Mouse (Mus musculus): ENCODE results near the gene Mlc1. TPM values are rescaled to one million over a fixed set of nuclear protein-coding genes. Genes with fewer than 3 reads are reported as not detected.

Gene Mlc1
- 26.5 and 31.0 TPM in 2 replicates for polyA plus RNA-seq (2015; fragmentation: Nextera tagmentation; extraction: Ambion mirVana)

DNA sequence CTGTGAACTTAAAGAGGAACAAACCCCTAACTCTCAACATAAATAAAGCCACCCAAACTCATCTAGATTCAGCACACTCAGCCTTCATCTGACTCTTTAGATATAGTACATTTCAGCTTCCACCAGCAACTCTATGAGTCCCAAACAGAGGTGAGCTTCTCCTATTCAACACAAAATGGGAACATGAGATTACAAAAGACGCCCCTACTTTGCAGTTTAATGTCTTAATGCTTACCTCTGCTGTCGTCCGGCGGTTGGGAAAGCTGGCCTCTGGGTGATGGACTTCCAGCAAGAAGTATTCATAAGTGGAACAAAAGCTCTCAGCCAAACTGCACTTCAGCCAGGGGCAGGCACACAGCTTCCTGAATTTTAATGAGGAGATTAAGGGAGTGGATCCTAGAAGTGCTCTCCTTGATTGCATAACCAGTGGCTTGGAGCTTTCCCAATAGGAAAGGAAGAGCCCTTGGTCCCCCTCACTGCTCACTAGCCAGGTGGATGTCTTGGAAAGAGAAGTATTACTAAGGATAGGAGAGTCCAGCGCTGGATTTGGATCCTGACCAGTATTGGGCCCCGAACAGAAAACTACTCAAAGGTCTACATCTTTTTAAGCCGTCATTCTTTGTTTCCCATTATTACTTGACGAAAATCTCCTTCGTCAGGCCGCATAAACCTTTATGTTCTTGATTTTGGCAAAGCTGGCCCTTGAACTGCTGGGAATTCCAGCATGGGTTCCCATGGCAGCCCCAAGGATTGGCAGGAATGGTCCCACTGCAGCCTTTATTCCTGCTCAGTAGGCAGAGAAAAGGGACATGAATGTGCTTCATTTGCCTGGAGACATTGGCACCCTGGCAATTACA is at the start of gene Mlc1:
Gene Mlc1 (minus strand): TSS at position 727 of the 857 bp plus-strand sequence.
- ATAC-seq (ENCODE audit: low FRiP score, low read depth): peak; percentile 91
- H3K27me3 ChIP-seq: no peaks in the 10 kb centered on the region
- H3K4me1 ChIP-seq (replicated peaks): no peaks in the 10 kb centered on the region
- H3K9me3 ChIP-seq: no peaks in the 10 kb centered on the region
- WGBS: 7% methylated on average over 10 of the region's 10 CpGs
- H3K36me3 ChIP-seq: no peaks in the 10 kb centered on the region
- no peak within 1 kb of the TSS for H3K9ac ChIP-seq
- peak within 1 kb of the TSS; percentile 33 for H3K4me2 ChIP-seq
- peak within 1 kb of the TSS; percentile 74 for H3K27ac ChIP-seq (replicated peaks)
- peak within 1 kb of the TSS; percentile 17 for H3K4me3 ChIP-seq

GRCm38 (mm10) chr15:89020492-89020891 is 41.7 kb upstream of the Mlc1 start:
- Histone ChIP-seq H3K9me3 (no peaks in the 10 kb centered on the region), H3K4me1 (replicated peaks) (no peaks in the 10 kb centered on the region), H3K27me3 (no peaks in the 10 kb centered on the region), H3K9ac (no peak overlapping the region), H3K36me3 (no peaks in the 10 kb centered on the region), H3K4me3 (no peak overlapping the region), H3K27ac (replicated peaks) (no peak overlapping the region), H3K4me2 (no peak overlapping the region)
- no peak for ATAC-seq (ENCODE audit: low FRiP score, low read depth)
- WGBS: 90% methylated on average over 7 of the region's 7 CpGs

GRCm38 (mm10) chr15:89020085-89020484 is 41.3 kb upstream of the Mlc1 start:
- H3K9ac ChIP-seq: no peak overlapping the region
- WGBS: 84% methylated on average over 7 of the region's 7 CpGs
- no peak overlapping the region for H3K4me2 ChIP-seq
- no peaks in the 10 kb centered on the region for H3K27me3 ChIP-seq
- H3K9me3 ChIP-seq: no peaks in the 10 kb centered on the region
- H3K36me3 ChIP-seq: no peaks in the 10 kb centered on the region
- H3K4me1 ChIP-seq (replicated peaks): no peaks in the 10 kb centered on the region
- H3K27ac ChIP-seq (replicated peaks): no peak overlapping the region
- ATAC-seq (ENCODE audit: low FRiP score, low read depth): no peak
- H3K4me3 ChIP-seq: no peak overlapping the region

DNA sequence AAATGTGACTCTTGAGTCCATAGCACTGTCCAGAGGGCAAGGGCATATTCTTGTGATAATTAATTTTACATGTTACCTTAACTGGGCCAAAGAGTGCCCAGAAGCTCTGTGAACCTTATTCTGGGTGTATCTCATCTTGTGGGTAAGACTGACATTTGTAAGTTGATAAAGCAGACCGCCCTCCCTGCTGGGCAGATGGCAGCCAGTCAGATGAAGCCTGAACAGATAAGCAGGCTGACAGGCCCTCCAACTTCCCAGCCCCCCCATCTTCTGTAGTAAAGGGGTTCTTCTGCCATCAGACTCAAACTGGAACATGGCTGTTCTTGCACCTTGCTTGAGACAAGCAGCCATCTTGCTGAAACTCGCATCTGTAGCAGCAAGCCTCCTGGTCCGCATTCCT is 37.9 kb upstream of the Mlc1 start:
- Histone ChIP-seq H3K4me3 (no peak overlapping the region), H3K4me2 (no peak overlapping the region), H3K27ac (replicated peaks) (no peak overlapping the region), H3K36me3 (no peaks in the 10 kb centered on the region), H3K4me1 (replicated peaks) (no peaks in the 10 kb centered on the region), H3K9me3 (no peaks in the 10 kb centered on the region), H3K27me3 (no peaks in the 10 kb centered on the region), H3K9ac (no peak overlapping the region)
- 87% methylated on average over 3 of the region's 3 CpGs for WGBS
- ATAC-seq (ENCODE audit: low FRiP score, low read depth): no peak

DNA sequence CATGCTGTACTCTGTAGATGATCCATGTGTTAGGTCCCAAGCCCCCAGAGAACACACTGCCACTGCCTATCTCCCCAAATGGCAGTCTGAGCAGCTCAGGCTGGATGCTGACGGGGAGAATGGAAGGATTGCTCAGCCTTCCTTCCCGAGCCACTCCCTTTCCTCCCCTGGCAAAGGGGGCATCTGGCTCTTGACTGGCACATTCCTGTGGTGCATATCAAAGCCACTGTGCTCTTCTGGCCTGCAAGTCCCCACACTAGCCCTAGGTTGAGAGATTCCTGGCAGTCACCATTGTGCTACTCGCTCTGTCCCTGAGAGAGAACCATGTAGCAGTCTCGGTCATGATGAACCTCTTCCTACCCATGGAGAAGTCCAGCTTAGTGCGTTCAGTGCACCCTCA is 29.0 kb upstream of the Mlc1 start:
- no peaks in the 10 kb centered on the region for H3K36me3 ChIP-seq
- H3K4me3 ChIP-seq: no peak overlapping the region
- no peaks in the 10 kb centered on the region for H3K4me1 ChIP-seq (replicated peaks)
- no peaks in the 10 kb centered on the region for H3K9me3 ChIP-seq
- 86% methylated on average over 5 of the region's 5 CpGs for WGBS
- no peak overlapping the region for H3K27ac ChIP-seq (replicated peaks)
- no peak overlapping the region for H3K4me2 ChIP-seq
- no peaks in the 10 kb centered on the region for H3K27me3 ChIP-seq
- no peak for ATAC-seq (ENCODE audit: low FRiP score, low read depth)
- H3K9ac ChIP-seq: no peak overlapping the region

DNA sequence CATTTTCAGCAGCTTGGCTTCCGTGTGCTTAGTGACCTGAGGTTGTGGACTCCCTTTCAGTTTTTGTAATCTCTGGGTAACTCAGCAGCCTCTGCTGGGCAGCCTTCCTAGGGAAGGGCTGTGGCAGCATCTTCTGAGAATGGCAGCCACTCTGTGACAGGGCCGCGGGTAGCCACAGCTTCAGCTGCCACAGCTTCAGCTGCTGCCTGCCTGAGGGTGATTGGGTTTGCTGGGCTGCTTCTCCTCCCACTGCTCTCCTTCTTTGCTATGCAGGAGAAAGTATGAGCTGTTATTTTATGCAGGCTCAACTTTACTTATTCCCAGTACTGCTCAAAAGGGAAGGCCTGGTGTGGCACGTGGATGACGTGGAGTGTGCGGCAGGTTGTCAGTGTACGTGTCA is 28.2 kb upstream of the Mlc1 start:
- H3K9me3 ChIP-seq: no peaks in the 10 kb centered on the region
- H3K27ac ChIP-seq (replicated peaks): no peak overlapping the region
- no peaks in the 10 kb centered on the region for H3K4me1 ChIP-seq (replicated peaks)
- H3K9ac ChIP-seq: no peak overlapping the region
- H3K4me2 ChIP-seq: no peak overlapping the region
- 93% methylated on average over 7 of the region's 7 CpGs for WGBS
- no peaks in the 10 kb centered on the region for H3K27me3 ChIP-seq
- no peak for ATAC-seq (ENCODE audit: low FRiP score, low read depth)
- H3K4me3 ChIP-seq: no peak overlapping the region
- no peaks in the 10 kb centered on the region for H3K36me3 ChIP-seq

DNA sequence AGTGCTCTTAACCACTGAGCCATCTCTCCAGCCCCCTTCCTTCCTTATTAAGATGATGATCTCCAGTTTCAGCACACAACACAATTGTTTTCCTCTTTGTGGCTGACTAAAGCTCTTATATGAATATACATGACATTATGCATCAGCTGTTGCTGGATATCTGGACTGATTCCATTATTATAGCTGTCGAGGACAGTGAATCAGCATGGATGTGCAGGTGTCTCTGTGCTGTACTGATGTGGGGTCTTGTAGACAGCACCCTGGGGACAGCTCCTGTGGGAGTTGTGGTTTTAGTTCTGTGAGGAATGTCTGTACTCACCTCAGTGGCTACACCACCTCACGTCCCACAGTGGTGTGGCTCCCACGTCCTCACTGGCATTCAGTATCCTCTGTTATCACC is 22.4 kb upstream of the Mlc1 start:
- 66% methylated on average over 3 of the region's 3 CpGs for WGBS
- H3K4me3 ChIP-seq: no peak overlapping the region
- no peak overlapping the region for H3K4me2 ChIP-seq
- no peak for ATAC-seq (ENCODE audit: low FRiP score, low read depth)
- H3K4me1 ChIP-seq (replicated peaks): no peaks in the 10 kb centered on the region
- no peaks in the 10 kb centered on the region for H3K36me3 ChIP-seq
- H3K9ac ChIP-seq: no peak overlapping the region
- H3K9me3 ChIP-seq: no peaks in the 10 kb centered on the region
- no peaks in the 10 kb centered on the region for H3K27me3 ChIP-seq
- H3K27ac ChIP-seq (replicated peaks): no peak overlapping the region

DNA sequence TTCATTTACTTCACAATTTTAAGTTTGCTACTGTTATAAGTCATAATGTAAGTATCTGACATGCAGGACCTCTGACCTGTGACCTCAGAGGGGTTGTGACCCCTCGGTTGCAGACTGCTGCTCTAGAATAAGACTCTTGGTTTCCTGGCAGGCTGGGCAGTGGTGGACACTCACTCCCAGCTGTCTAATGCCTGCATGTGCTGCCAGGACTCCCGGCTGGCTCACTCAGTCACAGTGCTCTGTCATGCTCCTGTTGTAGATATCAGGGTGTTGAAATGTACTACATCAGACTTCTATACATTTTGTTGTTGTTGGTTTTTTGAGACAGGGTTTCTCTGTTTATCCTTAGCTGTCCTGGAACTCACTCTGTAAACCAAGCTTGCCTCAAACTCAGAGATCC is 21.6 kb upstream of the Mlc1 start:
- Histone ChIP-seq H3K9ac (no peak overlapping the region), H3K27me3 (no peaks in the 10 kb centered on the region), H3K27ac (replicated peaks) (no peak overlapping the region), H3K4me2 (no peak overlapping the region), H3K36me3 (no peaks in the 10 kb centered on the region), H3K9me3 (no peaks in the 10 kb centered on the region), H3K4me3 (no peak overlapping the region), H3K4me1 (replicated peaks) (no peaks in the 10 kb centered on the region)
- 71% methylated on average over 2 of the region's 2 CpGs for WGBS
- no peak for ATAC-seq (ENCODE audit: low FRiP score, low read depth)

DNA sequence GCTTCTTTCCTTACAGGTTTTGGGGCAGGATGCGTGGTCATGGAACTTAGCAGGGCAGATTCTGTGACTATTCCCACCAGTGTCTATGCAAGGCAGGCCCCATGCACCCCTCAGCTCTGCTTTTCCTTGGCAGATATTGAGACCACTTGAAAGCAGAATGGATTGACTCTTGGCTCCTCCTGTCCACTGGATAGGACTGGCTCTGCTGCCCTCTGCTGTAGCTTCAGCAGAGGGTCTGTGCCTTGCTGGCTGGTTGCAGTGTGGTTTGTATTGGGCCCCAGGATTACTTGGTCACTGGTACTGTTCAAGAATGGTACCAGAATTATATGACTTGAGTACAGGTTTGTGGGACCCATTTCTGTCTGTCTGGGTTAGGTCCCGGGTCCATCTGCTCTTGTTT is 20.3 kb upstream of the Mlc1 start:
- 78% methylated on average over 2 of the region's 2 CpGs for WGBS
- no peaks in the 10 kb centered on the region for H3K9me3 ChIP-seq
- H3K27me3 ChIP-seq: no peaks in the 10 kb centered on the region
- no peak overlapping the region for H3K4me2 ChIP-seq
- H3K9ac ChIP-seq: no peak overlapping the region
- H3K4me3 ChIP-seq: no peak overlapping the region
- H3K36me3 ChIP-seq: no peaks in the 10 kb centered on the region
- ATAC-seq (ENCODE audit: low FRiP score, low read depth): peak; percentile 65; the same call in 1 of the 2 replicates
- H3K4me1 ChIP-seq (replicated peaks): no peaks in the 10 kb centered on the region
- no peak overlapping the region for H3K27ac ChIP-seq (replicated peaks)

- H3K4me2 ChIP-seq: no peak overlapping the region
- H3K27ac ChIP-seq (replicated peaks): no peak overlapping the region
- no peak overlapping the region for H3K9ac ChIP-seq
- no peaks in the 10 kb centered on the region for H3K27me3 ChIP-seq
- no peak for ATAC-seq (ENCODE audit: low FRiP score, low read depth)
- no peaks in the 10 kb centered on the region for H3K36me3 ChIP-seq
- H3K4me3 ChIP-seq: no peak overlapping the region
- no peaks in the 10 kb centered on the region for H3K9me3 ChIP-seq
- 80% methylated on average over 8 of the region's 8 CpGs for WGBS
- H3K4me1 ChIP-seq (replicated peaks): no peaks in the 10 kb centered on the region
These were observed 19.8 kb upstream of the Mlc1 start for GRCm38 (mm10) chr15:88998636-88999035.

- Histone ChIP-seq H3K36me3 (no peaks in the 10 kb centered on the region), H3K9ac (no peak overlapping the region), H3K4me2 (no peak overlapping the region), H3K27ac (replicated peaks) (no peak overlapping the region), H3K4me3 (no peak overlapping the region), H3K9me3 (no peaks in the 10 kb centered on the region), H3K4me1 (replicated peaks) (no peaks in the 10 kb centered on the region), H3K27me3 (no peaks in the 10 kb centered on the region)
- ATAC-seq (ENCODE audit: low FRiP score, low read depth): no peak
- 67% methylated on average over 2 of the region's 2 CpGs for WGBS
These were observed 10.4 kb upstream of the Mlc1 start for GRCm38 (mm10) chr15:88989236-88989635.

DNA sequence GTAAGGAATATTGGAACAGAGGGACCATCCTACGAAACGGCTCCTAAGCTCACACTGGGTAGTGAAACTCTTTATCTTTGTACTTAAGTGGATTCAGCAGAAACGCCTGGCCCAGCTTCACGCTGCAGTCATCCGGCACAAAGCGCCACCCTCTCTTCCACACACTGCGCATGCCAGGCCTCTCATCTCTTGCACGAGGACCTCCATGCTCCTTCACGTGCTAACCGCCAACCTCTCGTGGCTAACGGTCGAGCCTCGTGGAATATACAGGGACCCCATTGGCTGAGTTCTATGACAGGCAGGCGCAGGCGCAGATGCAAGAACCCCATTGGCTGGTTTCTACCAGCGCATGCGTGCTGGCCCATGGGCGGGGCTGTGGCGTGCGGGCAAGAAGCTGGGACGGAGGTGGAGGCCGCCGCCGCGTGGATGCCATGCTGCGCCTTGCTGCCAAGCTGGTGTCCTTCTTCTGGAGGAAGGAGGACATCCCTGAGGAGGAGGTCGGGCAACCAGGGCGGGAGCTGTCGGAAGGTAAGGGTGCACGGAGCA is 3.8 kb upstream of the Mlc1 start, which contains the start of gene Mov10l1:
Gene Mov10l1 (plus strand): TSS at position 376 of the 546 bp plus-strand sequence.
- 94% methylated on average over 31 of the region's 31 CpGs for WGBS
- H3K9me3 ChIP-seq: no peaks in the 10 kb centered on the region

More for the DNA sequence above, 3.8 kb upstream of the Mlc1 start, which contains the start of gene Mov10l1:
- no peak within 1 kb of the TSS for H3K4me2 ChIP-seq
- ATAC-seq (ENCODE audit: low FRiP score, low read depth): no peak
- H3K9ac ChIP-seq: no peak within 1 kb of the TSS
- no peak within 1 kb of the TSS for H3K4me3 ChIP-seq
- H3K4me1 ChIP-seq (replicated peaks): no peaks in the 10 kb centered on the region
- no peak within 1 kb of the TSS for H3K27ac ChIP-seq (replicated peaks)
- H3K27me3 ChIP-seq: no peaks in the 10 kb centered on the region
- no peaks in the 10 kb centered on the region for H3K36me3 ChIP-seq

Data from hindbrain, embryonic 15.5 days (tissue).